ENCODE assay signal across 9 mouse cellular contexts in the genomic region with DNA sequence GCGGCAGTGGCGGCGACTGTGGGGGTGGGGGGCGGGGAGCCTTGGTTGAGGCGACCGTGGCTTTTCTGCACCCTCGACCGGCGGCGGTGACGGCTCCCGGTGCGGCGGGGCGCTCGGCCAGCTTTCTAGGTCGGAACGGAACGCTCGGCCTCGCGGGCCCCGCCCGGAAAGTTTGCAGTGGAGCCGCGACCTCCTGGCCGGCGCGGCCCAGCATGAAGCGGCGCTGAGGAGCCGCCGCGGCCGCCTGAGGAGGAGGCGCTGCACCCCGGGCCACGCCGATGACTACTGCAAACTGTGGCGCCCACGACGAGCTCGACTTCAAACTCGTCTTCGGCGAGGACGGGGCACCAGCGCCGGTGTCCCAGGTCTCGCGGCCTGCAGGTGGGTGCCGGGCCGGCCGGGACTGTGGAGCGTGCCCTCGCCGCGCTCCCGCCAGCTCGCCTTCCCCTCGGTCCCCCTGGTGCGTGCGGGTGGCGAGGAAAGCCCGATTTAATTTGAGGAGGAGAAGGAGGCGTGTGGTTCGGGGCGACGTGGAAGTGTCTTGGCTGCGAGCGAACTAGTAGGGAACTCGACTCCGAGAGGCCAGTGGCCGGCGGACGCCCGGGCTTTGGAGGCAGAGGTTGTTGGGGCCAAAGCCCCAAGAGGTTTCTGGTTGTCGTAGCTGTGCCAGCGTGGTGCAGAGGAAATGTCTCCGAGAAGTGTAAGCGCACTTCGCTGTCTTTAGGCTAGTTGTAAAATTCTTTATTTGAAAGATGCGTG. TPM values are rescaled to one million over a fixed set of nuclear protein-coding genes. Genes with fewer than 3 reads are reported as not detected.
DNase-seq lines count a peak whose midpoint lies in the region; ATAC-seq lines count a peak whose summit lies in the region.
"Had no signal": no experiment of that assay in that cellular context is flagged by ENCODE, and none has a peak within 500 bp of the region (broad histone marks: within the 10 kb centered on the region; RNA-seq: fewer than 3 reads in every experiment).

No protein-coding gene starts in this region.

- no peaks in the 10 kb centered on the region; the same call in 1 of the 2 replicates for H3K36me3 ChIP-seq in limb, embryonic 11.5 days (ENCODE audit: control insufficient read depth, insufficient read depth, low read length)
- no peaks in the 10 kb centered on the region for H3K36me3 ChIP-seq in stomach, embryonic 16.5 days (ENCODE audit: control insufficient read depth, insufficient read depth, low read length)

- peak overlapping the region; percentile 91 for H3K27ac ChIP-seq in limb, embryonic 11.5 days (replicated peaks; ENCODE audit: low read depth, low read length)
- peak overlapping the region; percentile 95 for H3K27ac ChIP-seq in stomach, embryonic 16.5 days (ENCODE audit: low read length)

- intact Hi-C loops in gastrocnemius, postnatal 14 days (cut with DNase I; ENCODE audit: low total_unique reads), result no loop called here

- peak overlapping the region; percentile 85 for H3K9ac ChIP-seq in limb, embryonic 11.5 days (ENCODE audit: low read length)
- H3K9ac ChIP-seq in stomach, embryonic 16.5 days (ENCODE audit: low read length), result peak overlapping the region; percentile 98

- no peaks in the 10 kb centered on the region for H3K27me3 ChIP-seq in limb, embryonic 11.5 days (ENCODE audit: control insufficient read depth, insufficient read depth, low read length)
- H3K27me3 ChIP-seq in stomach, embryonic 16.5 days (ENCODE audit: control insufficient read depth, insufficient read depth, low read length), result no peaks in the 10 kb centered on the region

- ATAC-seq in CD4-positive, CD25-positive, alpha-beta regulatory T cell, adult 4 months, result peak; percentile 2
- peak; percentile 7; the same call in 1 of the 2 replicates for ATAC-seq in common myeloid progenitor, adult 5-6 weeks (replicated peaks; ENCODE audit: low read depth, poor library complexity, severe bottlenecking)
- peak; percentile 81 for ATAC-seq in limb, embryonic 11.5 days (ENCODE audit: insufficient number of reproducible peaks, low FRiP score, low TSS enrichment, low read depth)
- ATAC-seq in stomach, embryonic 16.5 days (ENCODE audit: insufficient read depth, low FRiP score), result peak; percentile 77

- peaks cover 7% of the 10 kb centered on the region; the same call in 1 of the 2 replicates for H3K4me1 ChIP-seq in limb, embryonic 11.5 days (ENCODE audit: control insufficient read depth, insufficient read depth, low read length)
- H3K4me1 ChIP-seq in stomach, embryonic 16.5 days (ENCODE audit: control insufficient read depth, insufficient read depth, low read length), result peaks cover 24% of the 10 kb centered on the region

- DNase-seq in heart, adult 18-20 months, result peak; percentile 63 to 78
- no peak for DNase-seq in heart, adult 11 months
- peak; percentile 67 for DNase-seq in gastrocnemius, postnatal 14 days
- DNase-seq in limb, embryonic 11.5 days (ENCODE audit: low spot score), result peak; percentile 77
- peak; percentile 71 for DNase-seq in mesoderm, embryonic 11.5 days (ENCODE audit: low read depth, low spot score)

- H3K4me3 ChIP-seq in limb, embryonic 11.5 days (ENCODE audit: low read depth, low read length), result peak overlapping the region; percentile 90
- H3K4me3 ChIP-seq in stomach, embryonic 16.5 days (replicated peaks; ENCODE audit: low read length), result peak overlapping the region; percentile 89

- H3K9me3 ChIP-seq in limb, embryonic 11.5 days (ENCODE audit: control insufficient read depth, low read length), result no peaks in the 10 kb centered on the region
- H3K9me3 ChIP-seq in stomach, embryonic 16.5 days (replicated peaks; ENCODE audit: control insufficient read depth, low read length), result no peaks in the 10 kb centered on the region

- H3K4me2 ChIP-seq in limb, embryonic 11.5 days (ENCODE audit: low read depth, severe bottlenecking), result peak overlapping the region; percentile 51
- H3K4me2 ChIP-seq in stomach, embryonic 16.5 days (ENCODE audit: low read depth, low read length), result peak overlapping the region; percentile 63

- under 1% methylated on average over 82 of the region's 83 CpGs for WGBS in limb, embryonic 11.5 days
- WGBS in stomach, embryonic 16.5 days, result under 1% methylated on average over 77 of the region's 83 CpGs

RNA-seq across cellular contexts. Expression of a gene that starts 1.2 kb away (rescaled TPM):
- total RNA-seq in heart, adult 18-20 months (2021), result 10 to 100 TPM; 17.4 to 20.5 TPM
- polyA plus RNA-seq in CD4-positive, CD25-positive, alpha-beta regulatory T cell, adult 4 months (2017; shearing (Covaris generic)), result 10 to 100 TPM; 28.1 to 32.3 TPM
- total RNA-seq in common myeloid progenitor, adult 5-6 weeks (2017), result 37.3 and 47.8 TPM in 2 replicates
- 10 to 100 TPM; 18.4 to 22.0 TPM for total RNA-seq in gastrocnemius, postnatal 14 days (2021)
- 6.4 and 6.6 TPM in 2 replicates for polyA plus RNA-seq in limb, embryonic 11.5 days (2014; fragmentation: Nextera tagmentation; extraction: Ambion mirVana)
- 4.7 and 5.3 TPM in 2 replicates for polyA plus RNA-seq in stomach, embryonic 16.5 days (2015; fragmentation: Nextera tagmentation; extraction: Ambion mirVana)

RNA-seq across cellular contexts. Expression of a gene that starts 48.1 kb away (rescaled TPM):
- 10 to 100 TPM; 11.2 to 12.1 TPM for total RNA-seq in heart, adult 18-20 months (2021)
- 10 to 100 TPM in 1 of 2 experiments, 1 to 10 TPM in 1; 8.4 to 13.2 TPM for polyA plus RNA-seq in CD4-positive, CD25-positive, alpha-beta regulatory T cell, adult 4 months (2017; shearing (Covaris generic))
- 8.7 and 12.3 TPM in 2 replicates for total RNA-seq in common myeloid progenitor, adult 5-6 weeks (2017)
- total RNA-seq in gastrocnemius, postnatal 14 days (2021), result 1 to 10 TPM; 9.5 to 9.7 TPM
- 23.1 and 24.9 TPM in 2 replicates for polyA plus RNA-seq in limb, embryonic 11.5 days (2014; fragmentation: Nextera tagmentation; extraction: Ambion mirVana)
- polyA plus RNA-seq in stomach, embryonic 16.5 days (2015; fragmentation: Nextera tagmentation; extraction: Ambion mirVana), result 14.8 and 16.5 TPM in 2 replicates

RNA-seq across cellular contexts. Expression of a gene that starts 54.0 kb away (rescaled TPM):
- not detected for total RNA-seq in heart, adult 18-20 months (2021)
- not detected for polyA plus RNA-seq in CD4-positive, CD25-positive, alpha-beta regulatory T cell, adult 4 months (2017; shearing (Covaris generic))
- 0.41 TPM in 1 of 2 replicates, not detected in the other for total RNA-seq in common myeloid progenitor, adult 5-6 weeks (2017)
- total RNA-seq in gastrocnemius, postnatal 14 days (2021), result not detected
- not detected in 2 replicates for polyA plus RNA-seq in limb, embryonic 11.5 days (2014; fragmentation: Nextera tagmentation; extraction: Ambion mirVana)
- polyA plus RNA-seq in stomach, embryonic 16.5 days (2015; fragmentation: Nextera tagmentation; extraction: Ambion mirVana), result not detected in 2 replicates
- total RNA-seq: layer of hippocampus, postnatal 14 days had no signal

Comparison
In these comparisons a context has a peak if more than half of its experiments do, and no peak if none do; other contexts are left out.
1. ATAC-seq: peak in every context shown above with its lines; median percentile 81 in limb, embryonic 11.5 days; 77 in stomach, embryonic 16.5 days; 7 in common myeloid progenitor, adult 5-6 weeks; 2 in CD4-positive, CD25-positive, alpha-beta regulatory T cell, adult 4 months.